Mouse (Mus musculus) liver, embryonic 14.5 days (tissue): Measurements from ENCODE around the gene Gm4894. TPM values are rescaled to one million over a fixed set of nuclear protein-coding genes. Genes with fewer than 3 reads are reported as not detected.

Experiments
- ATAC-seq: fragments of 200-750 bp; cut with Nextera tagmentation; 2 replicates; pipeline ENCODE4 v1.8.0; 2017; ENCODE audit warnings: moderate number of reproducible peaks, mild to moderate bottlenecking, moderate library complexity; ENCODE audit not compliant: insufficient read depth
- DNase-seq, 3 experiments: peaks; one replicate each; pipeline ENCODE4 v3.0.0-alpha.2; 2012 to 2013; ENCODE audit warnings: low read depth in 3 of 3, low spot score in 3 of 3
- H3K27ac ChIP-seq: fragments of 300-500 bp; sonication (generic); 2 replicates; pipeline ENCODE4 v1.5.1; 2014; ENCODE audit warnings: moderate library complexity, mild to moderate bottlenecking, control low read depth, inconsistent platforms
- H3K27me3 ChIP-seq: fragments of 300-500 bp; sonication (generic); 2 replicates; pipeline ENCODE4 v1.6.1; 2014; ENCODE audit warnings: mild to moderate bottlenecking, low read length, moderate library complexity; ENCODE audit not compliant: control insufficient read depth, insufficient read depth
- H3K36me3 ChIP-seq: fragments of 300-500 bp; sonication (generic); replicated peaks from 2 replicates; pipeline ENCODE4 v1.6.1; 2014; ENCODE audit warnings: low read depth; ENCODE audit not compliant: control insufficient read depth, insufficient read depth
- H3K4me1 ChIP-seq, 2 experiments: fragments of 200-500 bp in 1 of 2; fragments of 300-500 bp in 1 of 2; sonication (generic) in 1 of 2; replicated peaks; 2 replicates each; pipeline ENCODE4 v1.6.1; 2012 to 2014; ENCODE audit warnings: antibody characterized with exemption in 1 of 2, inconsistent platforms in 1 of 2, low read length in 1 of 2; ENCODE audit not compliant: control insufficient read depth in 2 of 2, insufficient read depth in 2 of 2
- H3K4me2 ChIP-seq: fragments of 300-500 bp; sonication (generic); 2 replicates; pipeline ENCODE4 v1.6.1; 2014; ENCODE audit warnings: low read depth, mild to moderate bottlenecking, control low read depth, moderate library complexity
- H3K4me3 ChIP-seq, 2 experiments: fragments of 200-500 bp in 1 of 2; fragments of 300-500 bp in 1 of 2; sonication (generic) in 1 of 2; 2 replicates each; pipeline ENCODE4 v1.5.1; 2012 to 2014; ENCODE audit warnings: low read depth in 2 of 2, low read length in 2 of 2, mild to moderate bottlenecking in 2 of 2, control low read depth in 1 of 2, inconsistent platforms in 1 of 2, moderate library complexity in 1 of 2; ENCODE audit not compliant: insufficient read depth in 1 of 2
- H3K9ac ChIP-seq: fragments of 300-500 bp; sonication (generic); replicated peaks from 2 replicates; pipeline ENCODE4 v1.6.1; 2014; ENCODE audit warnings: mild to moderate bottlenecking, control low read depth, moderate library complexity
- H3K9me3 ChIP-seq: fragments of 300-500 bp; sonication (generic); 2 replicates; pipeline ENCODE4 v1.6.1; 2016; ENCODE audit warnings: low read length, mixed read lengths; ENCODE audit not compliant: control insufficient read depth
- CTCF ChIP-seq: IDR thresholded peaks from 2 replicates; pipeline ENCODE4 v1.5.1; 2016; ENCODE audit warnings: antibody characterized with exemption, low read depth, control low read depth
- EP300 ChIP-seq: IDR thresholded peaks from 2 replicates; pipeline ENCODE4 v1.6.1; 2016; ENCODE audit warnings: antibody characterized with exemption, low read depth
- WGBS: fragments of 180-500 bp; shearing (Covaris S2); extraction: QIAGEN DNeasy Blood & Tissue Kit; methylation state at CpG from one replicate; pipeline ENCODE4 v1.1.7; 2014; ENCODE audit not compliant: insufficient replicate concordance; 5-methylcytosine and 5-hydroxymethylcytosine counted together
- polyA plus RNA-seq, 2 experiments: library from polyadenylated mRNA; depleted of rRNA in 1 of 2; stranded (reverse) in 1 of 2; unstranded in 1 of 2; fragments of >200 nt; fragmentation: Nextera tagmentation in 1 of 2; extraction: Ambion mirVana in 1 of 2; gene quantifications; 2 replicates each; pipeline versions ENCODE4 v1.2.1 to v1.2.3; 2012 to 2014

Gene Gm4894
- polyA plus RNA-seq, 2 experiments: not detected

GRCm38 (mm10) chr9:49310821-49311220 lies 60.5 kb downstream of the Gm4894 start:
- Histone ChIP-seq H3K9me3 (no peaks in the 10 kb centered on the region), H3K27me3 (no peaks in the 10 kb centered on the region), H3K4me3 (no peak overlapping the region), H3K4me1 (no peaks in the 10 kb centered on the region), H3K4me2 (no peak overlapping the region), H3K9ac (no peak overlapping the region), H3K27ac (no peak overlapping the region), H3K36me3 (no peaks in the 10 kb centered on the region)
- DNase-seq (no peak), ATAC-seq (no peak)
- TF ChIP-seq EP300: no peak
- TF ChIP-seq CTCF: no peak
- 38% methylated on average over 4 of the region's 4 CpGs for WGBS

- no peaks in the 10 kb centered on the region for H3K36me3 ChIP-seq
- no peaks in the 10 kb centered on the region for H3K27me3 ChIP-seq
- H3K9ac ChIP-seq: no peak overlapping the region
- no peak for TF ChIP-seq CTCF
- TF ChIP-seq EP300: no peak
- ATAC-seq (no peak), DNase-seq (no peak)
- H3K9me3 ChIP-seq: no peaks in the 10 kb centered on the region
- no peak overlapping the region for H3K27ac ChIP-seq
- no peak overlapping the region for H3K4me3 ChIP-seq
- no peaks in the 10 kb centered on the region for H3K4me1 ChIP-seq
- no peak overlapping the region for H3K4me2 ChIP-seq
These were observed 68.3 kb downstream of the Gm4894 start for GRCm38 (mm10) chr9:49318638-49319037.

Other genes starting within 250 kb of the Gm4894 start
- 11.7 and 18.1 TPM in 2 replicates for gene Zw10, start 194.9 kb upstream of the Gm4894 start, polyA plus RNA-seq (2012; rRNA removed)
- 22.7 and 23.8 TPM in 2 replicates for gene Zw10, start 194.9 kb upstream of the Gm4894 start, polyA plus RNA-seq (2014; fragmentation: Nextera tagmentation; extraction: Ambion mirVana)
- 0.02 TPM in 1 of 2 replicates, not detected in the other for gene Tmprss5, start 169.3 kb upstream of the Gm4894 start, polyA plus RNA-seq (2012; rRNA removed)
- not detected in 2 replicates for gene Tmprss5, start 169.3 kb upstream of the Gm4894 start, polyA plus RNA-seq (2014; fragmentation: Nextera tagmentation; extraction: Ambion mirVana)
- not detected in 2 replicates for gene Drd2, start 90.1 kb downstream of the Gm4894 start, polyA plus RNA-seq (2012; rRNA removed)
- not detected in 2 replicates for gene Drd2, start 90.1 kb downstream of the Gm4894 start, polyA plus RNA-seq (2014; fragmentation: Nextera tagmentation; extraction: Ambion mirVana)
- gene Ankk1, start 176.5 kb downstream of the Gm4894 start, polyA plus RNA-seq (2012; rRNA removed): not detected in 2 replicates
- not detected in 2 replicates for gene Ankk1, start 176.5 kb downstream of the Gm4894 start, polyA plus RNA-seq (2014; fragmentation: Nextera tagmentation; extraction: Ambion mirVana)
- gene Ttc12, start 235.7 kb downstream of the Gm4894 start, polyA plus RNA-seq (2012; rRNA removed): 0.12 and 0.19 TPM in 2 replicates
- gene Ttc12, start 235.7 kb downstream of the Gm4894 start, polyA plus RNA-seq (2014; fragmentation: Nextera tagmentation; extraction: Ambion mirVana): 0.11 and 0.18 TPM in 2 replicates